Mouse (Mus musculus) c-Kit-positive CD71-negative TER-119-negative erythroid progenitor cells, embryonic 14.5 days (primary cell): Measurements from ENCODE around the gene Cox15.

Experiments used
- DNase-seq: peaks from one replicate; pipeline ENCODE4 v3.0.0-alpha.2; 2013; ENCODE audit warnings: low read depth

Gene Cox15

GRCm38 (mm10) chr19:43708206-43708605 lies 44.6 kb downstream of the Cox15 start:
- no peak for DNase-seq

- no peak for DNase-seq
Observed at GRCm38 (mm10) chr19:43704787-43705497, 47.9 kb downstream of the Cox15 start.

DNA sequence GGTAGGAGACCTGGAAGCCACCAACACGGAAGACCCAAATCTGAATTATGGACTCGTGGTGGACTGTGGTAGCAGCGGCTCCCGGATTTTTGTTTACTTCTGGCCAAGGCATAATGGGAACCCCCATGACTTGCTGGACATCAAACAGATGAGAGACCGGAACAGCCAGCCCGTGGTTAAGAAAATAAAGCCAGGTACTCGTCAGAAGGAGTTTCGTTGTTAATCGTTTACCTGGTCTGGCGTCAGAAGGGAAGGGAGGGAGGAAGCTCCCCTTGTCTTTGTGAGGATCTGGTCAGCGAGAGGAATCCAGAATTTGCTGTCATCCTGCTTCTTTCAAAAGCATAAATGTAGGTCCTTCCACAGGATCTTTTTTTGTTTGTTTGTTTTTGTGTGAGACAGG lies 48.6 kb downstream of the Cox15 start:
- DNase-seq = no peak

GRCm38 (mm10) chr19:43699763-43700155 lies 53.0 kb downstream of the Cox15 start:
- no peak for DNase-seq

GRCm38 (mm10) chr19:43699021-43699762 lies 53.6 kb downstream of the Cox15 start:
- no peak for DNase-seq

- no peak for DNase-seq
Observed at GRCm38 (mm10) chr19:43697666-43698370, 55.0 kb downstream of the Cox15 start.

GRCm38 (mm10) chr19:43695514-43695964 lies 57.3 kb downstream of the Cox15 start:
- DNase-seq = peak; percentile 34

DNA sequence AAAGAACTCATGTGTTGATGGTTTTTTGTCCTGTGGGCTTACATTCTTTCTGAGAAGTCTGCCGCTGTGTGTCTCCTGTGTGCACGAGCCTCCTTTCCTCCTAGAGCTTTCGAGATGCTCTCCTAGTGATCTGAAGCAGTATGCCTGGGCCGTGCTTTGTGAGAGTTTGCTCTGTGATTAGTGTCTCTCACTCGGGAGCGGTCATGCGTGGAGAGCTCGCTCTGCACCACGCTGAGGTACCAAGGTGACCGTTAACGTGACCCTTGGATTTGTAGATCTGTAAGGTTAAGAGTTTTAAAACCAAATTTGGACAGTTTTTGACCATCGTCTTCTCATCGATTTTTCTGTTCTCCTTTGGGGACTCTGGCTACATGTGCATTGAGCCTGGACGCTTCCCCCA lies 60.0 kb downstream of the Cox15 start:
- DNase-seq = no peak

DNA sequence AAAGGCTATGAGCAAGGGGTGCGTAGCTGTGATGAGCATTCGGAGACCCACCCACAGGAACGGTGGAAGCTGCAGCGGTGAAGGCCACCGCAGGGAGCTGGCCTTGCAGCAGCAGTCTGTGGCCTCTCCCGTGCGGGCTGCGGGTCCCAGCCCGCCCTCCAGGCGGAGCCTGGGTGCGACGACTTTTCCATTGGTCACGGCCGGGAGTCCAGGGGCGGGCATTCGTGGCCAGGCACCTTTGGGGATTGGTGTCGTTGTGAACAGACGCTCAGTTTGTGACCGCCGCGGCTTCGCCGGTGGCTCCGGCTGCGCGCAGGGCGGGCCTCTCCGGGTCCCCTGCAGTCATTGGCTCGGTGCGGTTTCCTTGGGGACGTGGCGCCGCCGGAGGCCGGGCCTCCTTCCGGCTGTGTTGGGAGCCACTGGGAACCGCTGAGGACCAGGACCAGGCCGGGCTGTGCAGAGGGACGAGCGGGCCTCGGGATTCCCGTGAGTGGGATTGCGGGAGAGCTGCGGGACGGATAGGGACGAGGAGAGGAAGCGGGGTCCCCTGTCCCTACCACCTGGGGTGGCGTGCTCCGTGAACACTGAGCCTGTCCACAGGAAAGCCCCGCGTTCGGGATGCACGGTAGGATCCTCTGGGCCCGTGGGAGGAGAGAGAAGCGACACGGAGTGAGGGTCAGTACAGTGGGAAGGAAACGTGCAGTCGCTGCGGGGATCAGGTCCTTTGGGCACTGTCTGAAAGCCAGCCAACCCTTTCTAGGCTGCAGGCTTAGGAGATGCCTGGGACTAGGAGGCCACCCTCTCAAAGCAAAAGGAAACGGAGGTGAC lies 63.2 kb downstream of the Cox15 start, which contains the start of gene Entpd7:
Gene Entpd7, plus strand, starts transcription at position 254 of the 828 bp plus-strand sequence.
- DNase-seq = peak; percentile 94
